Mouse (Mus musculus) heart, adult 2 months (tissue): ENCODE data around the gene Gpr35.

Experiments
- CTCF ChIP-seq: fragments of 200-600 bp; IDR thresholded peaks from 2 replicates; pipeline ENCODE4 v1.8.1; 2022; ENCODE audit warnings: antibody characterized with exemption, mild to moderate bottlenecking, moderate library complexity
- EP300 ChIP-seq: fragments of 200-500 bp; IDR thresholded peaks from 2 replicates; pipeline ENCODE4 v1.6.1; 2011; ENCODE audit warnings: low read depth, low read length, control low read depth; ENCODE audit not compliant: insufficient read depth
- POLR2A ChIP-seq: fragments of 200-500 bp; IDR thresholded peaks from 2 replicates; pipeline ENCODE4 v1.6.1; 2011; ENCODE audit warnings: mild to moderate bottlenecking, low read depth, low read length, control low read depth; ENCODE audit not compliant: insufficient read depth

DNA sequence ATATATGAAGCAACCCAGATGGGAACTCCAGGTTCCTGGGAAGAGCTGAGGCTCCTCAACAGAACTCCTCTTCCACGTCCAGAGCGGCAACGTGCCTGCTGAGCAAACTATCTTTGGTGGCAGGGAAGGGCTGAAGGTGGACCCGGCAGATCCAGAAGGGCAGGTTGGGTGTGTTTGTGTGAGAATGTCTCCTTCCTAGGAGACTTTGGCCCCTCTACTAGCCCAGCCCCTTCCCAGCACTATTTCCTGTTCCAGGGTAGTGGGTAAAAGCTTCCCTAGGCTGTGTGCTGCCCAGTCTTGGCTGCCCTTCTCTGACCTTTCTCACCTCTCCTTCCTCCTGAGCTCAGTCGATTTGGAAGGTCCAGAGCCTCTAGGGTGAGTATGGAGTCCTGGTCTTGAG is at the start of gene Gpr35:
- TF ChIP-seq POLR2A (no peak), CTCF (no peak), EP300 (no peak)
